Mouse (Mus musculus) megakaryocyte, adult 5-6 weeks (primary cell): ENCODE measurements around the gene Rnaseh2b. TPM values are rescaled to one million over a fixed set of nuclear protein-coding genes. Genes with fewer than 3 reads are reported as not detected.

Source experiments
- ATAC-seq: 2 replicates; pipeline ENCODE4 v1.8.0; 2016; ENCODE audit warnings: mild to moderate bottlenecking, inconsistent platforms; ENCODE audit not compliant: poor library complexity, severe bottlenecking
- total RNA-seq, 2 experiments: library from RNA; stranded (forward) in 1 of 2; stranded (reverse) in 1 of 2; fragments of 153-499, 151-499 nt in 1 of 2; fragments of 221-1000, 200-1000 nt in 1 of 2; gene quantifications; 2 replicates each; pipeline versions ENCODE4 v1.2.3 to v1.2.4; 2015 to 2017

Rnaseh2b gene
- total RNA-seq, 2 experiments from 2014 or later: 60.5 to 106 TPM

DNA sequence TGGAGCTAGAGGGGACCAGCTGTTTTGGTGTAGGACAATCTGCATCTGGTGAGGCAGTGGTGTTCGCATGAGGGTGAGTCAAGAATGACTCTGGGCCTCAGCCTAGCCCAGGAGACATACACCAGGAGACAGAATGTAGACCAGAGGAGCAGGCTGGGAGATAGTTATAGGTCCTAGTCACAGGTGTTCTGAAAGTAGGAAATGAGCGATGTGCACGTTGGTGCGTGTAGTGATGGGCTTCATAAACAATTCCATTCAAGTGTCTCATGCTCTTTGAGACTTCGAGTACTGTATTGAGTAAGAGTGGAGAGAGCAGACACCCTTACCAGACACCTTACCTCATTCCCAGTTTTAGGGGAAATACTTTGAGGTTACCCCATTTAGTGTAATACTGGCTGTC is 61.4 kb downstream of the Rnaseh2b start:
- no peak for ATAC-seq

DNA sequence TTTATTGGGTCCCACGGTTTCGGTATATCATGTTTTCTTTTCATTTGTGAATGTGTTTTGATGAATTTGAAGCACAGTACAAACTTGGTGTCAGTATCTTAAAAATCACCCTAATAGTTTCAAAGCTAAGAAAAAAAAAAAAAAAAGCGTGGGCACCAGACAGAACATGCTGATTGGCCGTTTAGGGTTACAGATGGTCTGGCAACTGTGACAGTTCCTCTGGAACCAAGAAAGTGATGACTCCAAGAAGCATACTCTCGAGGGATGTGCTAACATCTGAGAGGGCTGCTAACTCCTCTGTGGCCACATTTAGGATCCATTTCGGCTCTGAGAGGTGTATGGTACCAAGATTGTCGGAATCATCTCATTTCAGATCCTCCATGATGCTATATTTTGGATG is 62.8 kb downstream of the Rnaseh2b start:
- ATAC-seq: no peak

DNA sequence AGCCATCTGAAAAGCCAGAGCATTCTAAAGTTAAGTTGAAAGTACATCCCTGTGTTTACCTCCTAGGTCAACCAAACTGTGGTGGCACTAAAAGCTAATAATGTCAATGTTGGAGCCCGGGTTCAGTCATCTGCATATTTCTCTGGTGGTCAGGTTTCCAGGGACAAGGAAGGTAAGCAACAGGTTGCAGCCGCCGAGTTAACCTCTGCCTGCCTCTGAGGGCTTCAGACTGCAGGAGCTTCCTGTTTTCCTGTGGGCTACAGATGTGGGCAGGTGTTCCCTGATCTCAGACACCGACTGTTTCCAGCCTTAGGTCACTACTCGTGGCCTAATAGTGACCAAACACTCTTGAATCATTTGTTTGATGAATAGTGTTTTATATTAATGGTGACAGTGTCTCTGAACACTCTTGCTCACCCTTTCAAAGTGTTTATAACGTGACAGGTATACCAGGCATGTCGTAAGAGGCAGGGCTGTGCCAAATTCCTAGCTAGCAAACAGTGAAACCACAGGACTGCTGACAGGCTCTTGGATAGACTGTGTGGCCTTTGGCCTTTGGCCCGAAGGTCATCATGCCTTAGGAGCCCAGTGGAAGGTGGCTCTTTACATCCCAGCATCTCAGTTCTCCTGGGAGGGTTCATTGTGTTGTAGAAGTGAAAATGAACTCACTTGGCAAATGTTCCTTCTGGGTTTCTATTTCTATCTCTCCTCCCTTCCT is 69.0 kb downstream of the Rnaseh2b start:
- no peak for ATAC-seq

DNA sequence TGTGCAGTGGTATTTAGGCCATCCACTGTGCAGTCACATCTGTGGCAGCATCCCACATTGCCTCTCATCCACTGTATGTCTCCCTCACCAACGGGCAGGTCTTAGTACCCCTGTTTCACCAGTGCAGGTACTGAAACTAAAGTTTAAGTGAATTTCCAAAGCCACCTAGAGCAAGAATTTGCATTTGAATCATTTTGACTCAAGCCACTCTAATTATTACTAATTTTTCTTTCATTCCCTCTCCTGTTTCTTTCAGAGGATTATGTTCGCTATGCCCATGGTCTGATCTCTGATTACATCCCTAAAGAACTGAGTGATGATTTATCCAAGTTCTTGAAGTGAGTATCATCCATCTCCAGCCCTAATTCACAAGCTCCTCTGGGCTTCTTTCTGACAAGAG is 71.4 kb downstream of the Rnaseh2b start:
- no peak for ATAC-seq

DNA sequence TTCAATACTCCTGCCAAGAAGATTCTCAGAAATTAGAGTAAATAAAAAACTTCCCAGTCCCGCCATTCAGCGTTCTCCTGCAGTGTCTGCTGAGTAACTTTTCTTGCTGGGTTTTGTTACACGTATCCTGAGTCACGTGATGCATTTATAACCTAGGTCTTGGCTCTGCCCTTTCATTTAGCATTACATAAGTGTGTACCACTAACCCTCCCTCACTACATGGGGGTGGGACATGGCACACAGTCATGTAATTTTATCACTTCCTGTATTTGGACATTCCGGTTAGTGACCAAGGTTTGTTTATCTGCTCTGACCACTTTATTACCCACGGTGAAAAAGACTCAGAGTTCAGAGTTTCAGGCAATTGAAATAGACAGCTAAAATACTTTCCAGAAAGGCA is 78.4 kb downstream of the Rnaseh2b start:
- ATAC-seq: no peak

DNA sequence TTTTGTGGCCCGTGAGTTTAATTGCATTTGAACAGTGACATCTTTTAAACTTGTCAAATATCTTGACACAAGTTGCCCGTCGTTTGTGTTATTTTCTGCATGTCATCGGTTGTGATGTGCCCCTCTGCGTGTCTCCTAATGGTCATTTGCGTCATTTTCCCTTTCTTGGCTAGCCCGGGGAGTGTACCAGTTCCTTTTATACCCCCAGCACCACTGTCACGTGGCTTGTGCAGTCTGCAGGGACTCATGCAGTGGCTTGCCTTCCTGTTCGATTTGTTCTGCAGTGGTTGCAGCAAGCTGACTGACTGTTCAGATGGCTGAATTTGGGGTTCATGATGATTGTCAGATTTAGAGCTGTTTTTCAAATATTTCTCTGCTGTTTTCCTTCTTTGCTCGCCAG is 81.6 kb downstream of the Rnaseh2b start:
- no peak for ATAC-seq

DNA sequence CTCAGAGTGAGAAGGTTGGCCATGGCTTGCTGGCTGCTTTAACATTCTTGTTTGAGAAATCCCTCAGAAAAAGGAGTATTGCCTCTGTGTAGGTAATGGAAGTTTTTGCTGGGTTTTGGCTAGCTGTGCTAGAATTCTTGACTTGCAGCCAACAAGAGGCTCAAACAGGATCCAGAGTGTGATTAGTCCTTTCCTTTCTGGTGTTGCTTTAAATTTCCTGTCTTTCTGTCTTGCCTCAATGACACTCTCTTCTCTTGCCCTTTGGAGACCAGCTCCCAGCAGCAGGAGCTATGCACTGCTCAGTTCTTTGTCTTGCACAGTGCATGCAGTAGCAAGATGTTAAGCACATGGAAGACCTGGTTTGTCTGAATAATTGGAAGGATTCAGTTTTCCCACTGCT is 83.3 kb downstream of the Rnaseh2b start:
- no peak for ATAC-seq

DNA sequence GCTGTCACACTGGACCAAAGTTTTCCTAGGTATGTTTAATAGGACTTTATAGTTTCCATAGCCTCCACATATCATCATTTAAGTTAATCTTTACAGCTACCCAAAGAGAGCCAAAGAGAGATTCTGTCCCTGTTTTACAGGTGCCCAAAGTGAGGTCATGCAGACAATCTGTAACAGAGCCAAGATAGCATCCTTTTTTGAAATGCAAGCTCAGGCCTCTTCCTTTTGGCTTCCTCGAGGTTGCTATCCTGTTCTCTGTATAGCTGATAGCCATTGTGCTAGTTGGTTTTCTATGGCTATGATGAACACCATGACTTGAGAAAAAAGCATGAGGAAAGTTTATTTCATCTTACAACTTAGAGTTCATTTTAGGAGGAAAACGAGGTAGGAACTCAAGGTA is 83.7 kb downstream of the Rnaseh2b start:
- ATAC-seq: no peak

DNA sequence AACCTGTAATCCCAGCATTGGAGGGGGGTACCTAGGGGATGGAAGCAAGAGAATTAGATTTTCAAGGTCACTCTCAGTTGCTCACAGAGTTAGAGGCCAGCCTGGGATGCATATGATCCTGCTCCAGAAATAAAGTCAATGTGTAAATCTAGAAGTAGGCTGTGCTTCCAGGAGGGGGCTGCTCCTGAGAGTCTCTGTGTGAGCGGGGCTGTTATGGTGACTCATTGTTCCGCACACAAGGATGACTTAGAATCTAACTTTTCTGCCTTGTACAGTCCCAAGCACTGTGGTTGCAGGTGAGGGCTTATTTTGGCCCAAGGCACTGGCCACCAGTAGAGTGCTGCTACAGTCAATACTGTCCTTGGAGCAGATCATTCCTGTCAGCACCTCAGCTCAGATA is 87.0 kb downstream of the Rnaseh2b start:
- ATAC-seq: no peak

DNA sequence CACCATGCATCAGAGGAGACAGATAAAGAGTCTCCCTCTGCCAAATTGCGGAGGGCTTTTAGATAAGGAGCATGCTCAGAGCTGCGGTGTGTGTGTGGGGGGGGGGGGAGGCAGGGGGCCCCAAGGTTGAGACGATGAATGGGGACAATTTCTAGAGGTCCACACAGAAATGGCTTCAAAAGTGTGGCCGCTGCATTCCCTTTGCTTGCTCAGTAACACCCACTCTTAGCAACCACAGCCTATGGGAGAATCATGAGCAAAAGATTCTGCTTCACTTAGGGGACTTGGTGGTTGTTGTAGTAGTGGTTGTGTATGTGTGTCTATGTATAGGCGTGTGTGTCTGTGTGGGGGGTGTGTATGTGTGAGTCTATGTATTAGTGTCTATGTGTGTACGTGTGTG is 88.2 kb downstream of the Rnaseh2b start:
- no peak for ATAC-seq

DNA sequence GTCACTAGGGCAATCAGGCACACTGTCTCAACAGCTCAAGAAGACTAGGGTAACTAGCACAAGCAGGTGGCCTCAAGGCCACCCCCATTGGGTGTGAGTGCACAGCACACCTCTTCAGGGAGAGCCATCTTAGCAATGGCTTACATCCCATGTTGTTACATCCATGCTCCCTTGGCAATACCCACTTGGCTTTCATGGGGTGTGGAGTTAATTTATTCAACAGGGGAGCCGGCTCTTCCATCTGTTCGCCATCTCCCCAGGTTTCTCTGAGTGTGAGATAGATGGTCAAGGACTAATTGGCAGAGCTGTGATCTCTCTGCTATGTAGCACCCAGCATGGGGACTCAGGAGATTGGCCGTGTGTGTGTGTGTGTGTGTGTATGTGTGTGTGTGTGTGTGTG is 90.7 kb downstream of the Rnaseh2b start:
- no peak for ATAC-seq

DNA sequence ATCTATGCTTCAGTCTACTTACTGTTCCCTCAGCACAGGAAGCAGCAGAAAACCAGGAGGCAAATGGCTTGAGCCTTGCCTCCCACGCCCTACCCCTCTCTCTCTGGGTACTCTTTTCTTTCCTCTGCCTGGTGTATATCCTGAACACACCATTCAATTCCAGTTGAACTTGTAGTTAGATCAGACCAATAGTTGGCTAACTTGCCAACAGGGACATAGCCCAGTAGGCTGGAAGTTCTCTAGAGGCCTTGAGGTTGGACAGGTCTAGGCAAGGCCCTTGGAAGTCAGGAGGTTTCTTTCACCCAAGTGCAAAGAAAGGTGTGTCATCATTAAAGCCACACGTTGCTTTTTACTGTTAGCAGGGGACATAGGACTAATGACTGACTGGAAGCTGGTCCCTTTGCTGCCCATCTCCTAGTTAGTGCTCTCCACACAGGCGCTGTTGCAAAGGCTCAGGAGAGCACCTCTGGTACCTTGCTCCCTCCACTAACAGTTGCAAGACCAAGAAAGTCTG is 91.5 kb downstream of the Rnaseh2b start:
- ATAC-seq: no peak

DNA sequence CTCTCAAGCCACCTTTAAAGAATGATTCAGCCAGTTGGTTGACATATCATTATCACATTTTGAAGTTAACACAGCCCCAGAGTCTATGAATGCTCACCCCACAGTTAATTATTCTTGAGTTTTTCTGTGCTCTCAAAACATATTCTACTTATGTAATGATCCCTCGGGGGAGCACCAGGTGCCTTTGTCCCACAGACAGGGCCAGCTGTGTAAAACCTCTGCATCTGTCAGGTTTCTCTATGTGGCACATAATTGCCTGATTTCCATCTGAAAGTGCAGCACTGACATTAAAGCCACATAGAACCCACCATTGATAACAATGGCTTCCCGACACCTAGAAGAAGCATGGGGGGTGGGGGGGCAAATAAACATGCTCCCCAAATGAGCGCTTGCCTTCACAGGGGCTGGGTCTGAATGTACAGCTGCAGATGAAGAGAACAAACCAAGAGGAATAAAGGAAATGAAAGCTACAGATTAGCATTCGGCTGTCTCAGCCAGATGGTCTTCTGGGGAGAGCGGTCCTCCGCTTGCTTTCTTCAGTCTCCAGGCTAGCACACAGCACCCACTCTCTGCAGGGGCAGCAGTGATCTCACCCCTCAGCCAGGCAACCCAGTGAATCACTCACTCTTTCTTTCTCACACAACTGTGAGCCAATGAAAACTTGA is 96.8 kb downstream of the Rnaseh2b start:
- no peak for ATAC-seq

DNA sequence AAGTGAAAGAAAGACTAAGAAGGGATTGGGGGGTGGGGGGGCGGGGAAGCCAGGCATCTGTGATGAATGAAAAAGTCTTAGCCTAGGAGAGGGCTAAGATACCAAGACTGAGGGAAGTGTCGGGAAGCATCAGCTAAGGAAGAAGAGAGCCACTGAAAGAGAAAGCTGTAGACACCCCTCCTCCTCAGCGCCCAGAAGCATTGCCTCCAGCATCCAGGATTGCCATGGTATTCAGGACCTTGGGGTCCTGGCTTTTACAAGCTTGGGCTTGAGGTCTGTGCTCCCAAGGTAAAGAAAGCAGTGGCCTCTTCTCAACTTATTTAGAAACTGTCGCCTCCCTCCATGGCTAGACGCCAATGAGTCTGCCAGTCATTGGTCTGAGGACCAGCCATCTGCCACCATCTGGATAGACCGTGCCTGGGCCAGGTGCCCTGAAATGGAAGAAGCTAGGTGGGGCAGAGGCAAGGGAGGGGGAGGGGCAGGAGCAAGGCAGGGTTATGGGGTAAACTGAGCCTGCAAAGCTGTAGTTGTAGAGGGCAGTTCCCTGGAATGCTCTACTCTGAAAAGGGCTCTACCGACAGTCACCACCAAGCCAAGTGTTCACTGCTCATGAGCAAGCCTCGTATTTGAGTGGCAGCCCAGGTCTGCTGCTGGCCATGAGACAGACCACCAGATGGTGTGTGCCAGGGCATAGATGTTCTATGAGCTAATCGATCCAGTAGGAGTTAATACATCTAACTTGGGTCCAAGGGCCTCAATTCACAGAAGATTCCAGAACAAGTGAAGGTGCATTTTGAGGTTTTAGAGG is 97.5 kb downstream of the Rnaseh2b start:
- ATAC-seq: no peak

DNA sequence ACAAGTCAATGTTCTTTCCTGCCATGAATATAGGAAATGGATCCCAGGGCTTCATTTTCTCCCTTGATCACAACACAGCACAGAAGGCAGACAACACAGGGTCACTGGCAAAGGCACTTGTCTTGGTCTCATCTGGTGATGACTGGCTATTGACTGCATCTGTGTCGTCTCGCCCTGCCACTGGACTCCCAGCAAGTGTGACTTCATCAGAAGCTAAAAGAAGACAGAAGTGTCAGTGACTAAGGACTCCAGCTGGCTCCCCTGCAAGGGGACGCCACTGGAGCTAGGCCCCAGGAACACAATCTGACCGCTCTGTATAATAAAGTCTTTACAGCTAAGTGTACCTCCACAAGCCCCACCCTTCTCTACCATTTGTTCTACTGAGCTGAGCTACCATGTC is 100.4 kb downstream of the Rnaseh2b start:
- ATAC-seq: no peak

DNA sequence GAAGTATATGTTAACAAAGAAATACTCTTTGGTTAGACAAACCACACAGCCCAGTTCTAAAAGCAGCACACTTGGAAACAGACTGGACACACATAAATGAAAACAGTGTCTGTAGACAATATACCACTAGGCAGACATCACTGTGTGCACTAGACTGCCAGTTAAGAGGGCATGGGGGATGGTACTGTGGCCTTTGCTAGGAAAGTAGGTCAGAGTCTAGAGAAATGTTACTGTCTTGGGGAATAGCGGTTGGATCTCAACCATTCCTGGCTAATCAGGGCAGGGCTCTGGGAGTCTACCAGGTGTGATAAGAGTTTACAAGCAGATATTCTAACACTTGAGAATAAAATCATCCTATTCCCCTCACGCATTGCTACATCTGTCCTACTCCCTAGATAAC is 103.0 kb downstream of the Rnaseh2b start:
- ATAC-seq: no peak

DNA sequence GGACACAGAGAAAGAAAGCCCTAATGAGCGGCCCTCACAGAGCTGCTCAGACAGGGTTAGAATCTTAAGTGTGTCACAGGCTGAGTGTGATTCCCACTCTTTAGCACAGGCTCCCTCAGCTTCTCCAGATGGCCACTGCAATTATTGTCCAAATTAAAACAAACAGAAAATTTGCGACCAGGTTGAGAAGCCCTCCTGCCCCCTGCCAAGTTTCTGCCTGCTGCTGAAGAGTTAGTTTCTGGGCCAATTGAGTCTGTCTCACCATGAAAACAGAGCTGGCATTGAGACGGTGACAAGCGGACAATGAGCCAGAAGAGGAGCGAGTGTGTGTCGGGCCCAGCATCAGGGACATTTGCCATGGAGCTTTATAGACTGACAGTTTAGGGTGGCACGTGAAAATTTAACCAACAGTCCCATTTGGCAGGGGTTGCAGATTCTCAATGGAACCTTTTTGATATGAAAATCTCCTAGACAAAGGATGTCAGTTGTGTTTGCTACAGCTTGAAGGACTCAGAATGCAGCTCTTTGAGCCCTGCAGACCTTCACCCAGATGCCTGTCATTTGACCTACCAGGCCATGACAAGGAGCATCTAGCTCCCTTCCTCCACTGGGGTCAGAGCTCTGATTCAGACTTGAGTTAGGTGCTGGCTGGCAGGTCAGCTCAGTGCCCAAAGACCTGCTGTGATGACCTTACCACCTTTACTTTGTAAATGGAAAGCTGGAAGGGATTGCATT is 123.8 kb downstream of the Rnaseh2b start:
- ATAC-seq: no peak

DNA sequence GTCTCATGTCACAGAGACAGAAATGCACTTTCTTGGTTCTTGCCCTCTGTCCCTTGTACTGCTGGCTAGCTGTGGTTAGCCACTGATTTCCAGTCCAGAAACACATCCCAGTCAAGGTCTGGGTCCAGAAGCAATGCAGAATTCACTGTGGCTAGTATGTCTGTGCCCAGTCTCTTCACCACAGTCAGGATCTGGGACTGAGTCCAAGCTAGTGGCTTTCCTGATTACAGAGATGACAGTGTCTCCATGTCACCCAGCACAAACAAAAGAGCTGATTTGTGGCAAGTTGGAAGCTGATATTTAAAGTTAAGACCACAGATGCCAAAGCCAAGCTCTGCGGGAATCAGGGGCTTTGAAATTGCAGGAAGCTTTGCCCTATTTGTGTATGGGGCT is 124.3 kb downstream of the Rnaseh2b start:
- ATAC-seq: no peak

DNA sequence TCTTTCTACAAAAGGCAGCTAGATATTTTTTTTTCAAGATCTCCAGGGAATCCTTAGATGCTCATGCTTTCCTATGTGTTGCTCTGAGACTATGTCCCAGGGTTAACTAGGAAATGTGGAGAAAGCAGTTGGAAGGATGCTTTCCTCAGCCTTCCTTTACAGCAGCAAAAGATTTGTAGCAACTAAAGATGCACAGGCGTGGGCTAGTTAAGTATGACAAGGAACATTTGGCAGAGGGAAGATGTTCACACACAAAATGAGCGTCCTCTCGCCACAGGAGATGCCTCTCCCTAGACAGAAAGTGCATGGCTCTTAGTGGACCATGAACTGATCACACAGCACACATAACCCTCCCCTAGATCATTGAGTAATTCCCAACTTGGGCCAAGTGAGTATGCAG is 125.1 kb downstream of the Rnaseh2b start:
- ATAC-seq: no peak

DNA sequence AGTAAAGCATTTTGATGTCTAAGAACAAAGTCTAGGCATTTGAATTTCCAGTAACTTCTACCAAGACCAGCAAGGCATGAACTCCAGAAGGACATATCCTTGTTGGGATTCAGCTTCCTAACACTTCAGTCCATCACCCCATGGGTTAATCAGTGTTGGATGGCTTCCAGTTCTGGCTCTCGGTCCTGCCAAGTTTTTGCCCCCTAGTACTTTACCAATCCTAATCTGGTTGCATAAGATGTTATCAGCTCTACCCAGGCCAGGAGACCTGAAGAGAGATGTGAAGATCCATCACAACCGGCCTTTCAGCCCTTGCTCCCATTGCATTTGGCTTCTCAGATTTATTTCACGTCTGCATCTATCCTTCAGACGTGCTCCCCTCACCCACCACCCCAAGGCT is 129.9 kb downstream of the Rnaseh2b start:
- no peak for ATAC-seq
